Mouse (Mus musculus) CH12.LX (cell line): ENCODE results near the gene She.

ENCODE experiments used
- CTCF ChIP-seq, 2 experiments: IDR thresholded peaks in 1 of 2; conservative IDR thresholded peaks in 1 of 2; 2 replicates each; pipeline ENCODE4 v1.5.1; 2011 to 2012; ENCODE audit warnings: low read depth in 2 of 2, low read length in 2 of 2, improper control_type of control experiment in 1 of 2, inconsistent platforms in 1 of 2, mild to moderate bottlenecking in 1 of 2, moderate library complexity in 1 of 2
- E2F4 ChIP-seq: IDR thresholded peaks from 2 replicates; pipeline ENCODE4 v1.6.1; 2011; ENCODE audit warnings: low read depth, low read length, improper control_type of control experiment; ENCODE audit not compliant: insufficient replicate concordance
- HCFC1 ChIP-seq: IDR thresholded peaks from 2 replicates; pipeline ENCODE4 v1.6.1; 2012; ENCODE audit warnings: low read depth, mild to moderate bottlenecking, inconsistent platforms, low read length, improper control_type of control experiment
- JUN ChIP-seq: IDR thresholded peaks from 2 replicates; pipeline ENCODE4 v1.6.1; 2011; ENCODE audit warnings: low read depth, mild to moderate bottlenecking, low read length, improper control_type of control experiment, moderate library complexity; ENCODE audit not compliant: insufficient read depth
- NRF1 ChIP-seq: IDR thresholded peaks from 2 replicates; pipeline ENCODE4 v1.6.1; 2014; ENCODE audit warnings: low read depth, mild to moderate bottlenecking, inconsistent platforms, low read length, improper control_type of control experiment, moderate library complexity
- POLR2A ChIP-seq: IDR thresholded peaks from 2 replicates; pipeline ENCODE4 v1.6.1; 2011; ENCODE audit warnings: low read depth, mild to moderate bottlenecking, improper control_type of control experiment, low read length
- TBP ChIP-seq: conservative IDR thresholded peaks from 2 replicates; pipeline ENCODE4 v1.6.1; 2011; ENCODE audit warnings: low read depth, low read length, improper control_type of control experiment
- TCF12 ChIP-seq: IDR thresholded peaks from 2 replicates; pipeline ENCODE4 v1.6.1; 2014; ENCODE audit warnings: low read depth, mild to moderate bottlenecking, inconsistent platforms, low read length, improper control_type of control experiment
- USF1 ChIP-seq: IDR thresholded peaks from 2 replicates; pipeline ENCODE4 v1.6.1; 2014; ENCODE audit warnings: low read depth, mild to moderate bottlenecking, inconsistent platforms, low read length, improper control_type of control experiment
- ZKSCAN1 ChIP-seq: IDR thresholded peaks from 2 replicates; pipeline ENCODE4 v1.6.1; 2012; ENCODE audit warnings: low read depth, inconsistent platforms, low read length, improper control_type of control experiment, borderline replicate concordance
- ZMIZ1 ChIP-seq: IDR thresholded peaks from 2 replicates; pipeline ENCODE4 v1.6.1; 2012; ENCODE audit warnings: low read depth, mild to moderate bottlenecking, inconsistent platforms, low read length, improper control_type of control experiment
- ZNF384 ChIP-seq: IDR thresholded peaks from 2 replicates; pipeline ENCODE4 v1.6.1; 2012; ENCODE audit warnings: low read depth, low read length, improper control_type of control experiment, inconsistent platforms

- TF ChIP-seq TBP (no peak), CTCF (conservative IDR thresholded peaks at IDR 0.05 in 1 of 2, IDR thresholded peaks at IDR 0.05 in 1 of 2; ENCODE audit: low read depth in 2 of 2, low read length in 2 of 2) (no peak), POLR2A (no peak), NRF1 (no peak), ZKSCAN1 (no peak), HCFC1 (no peak), JUN (no peak), TCF12 (no peak), E2F4 (no peak), USF1 (no peak), ZNF384 (no peak), ZMIZ1 (no peak)
These were observed 12.6 kb upstream of the She start for GRCm38 (mm10) chr3:89818605-89819004.
